Mouse (Mus musculus): Measurements from ENCODE around the gene Gm9844. TPM values are rescaled to one million over a fixed set of nuclear protein-coding genes. Genes with fewer than 3 reads are reported as not detected.
A peak's percentile ranks its signal among the peaks of the same experiment; 100 is the strongest.

Gm9844 gene
- total RNA-seq, 2 experiments from 2014 or later = 2.5 TPM; not detected in 1

- no peak for DNase-seq
These were observed 39.8 kb downstream of the Gm9844 start for GRCm38 (mm10) chr7:24901842-24902241.

GRCm38 (mm10) chr7:24902264-24902629 is 40.2 kb downstream of the Gm9844 start:
- no peak for DNase-seq

GRCm38 (mm10) chr7:24902630-24903443 is 40.8 kb downstream of the Gm9844 start, which contains the start of gene Arhgef1:
Gene Arhgef1 (plus strand): TSS chr7:24902912.
- peak; percentile 74 for DNase-seq

GRCm38 (mm10) chr7:24903444-24903825 is 41.4 kb downstream of the Gm9844 start:
- no peak for DNase-seq

- peak; percentile 98 for DNase-seq
These were observed 42.1 kb downstream of the Gm9844 start for GRCm38 (mm10) chr7:24904070-24904483.

GRCm38 (mm10) chr7:24904936-24905335 is 42.9 kb downstream of the Gm9844 start:
- peak; percentile 74 for DNase-seq

GRCm38 (mm10) chr7:24906551-24906950 is 44.5 kb downstream of the Gm9844 start:
- no peak for DNase-seq

GRCm38 (mm10) chr7:24907211-24907748 is 45.3 kb downstream of the Gm9844 start:
- no peak for DNase-seq

Other genes with a start within 250 kb of the Gm9844 start
- gene Lypd3, start 225.7 kb upstream of the Gm9844 start, total RNA-seq (2021) = not detected
- gene Tex101, start 185.5 kb upstream of the Gm9844 start, total RNA-seq (2021) = not detected
- gene BC049730, start 153.0 kb upstream of the Gm9844 start, total RNA-seq (2021) = not detected
- gene Gm4763, start 135.3 kb upstream of the Gm9844 start, total RNA-seq (2021) = not detected
- under 1 TPM; 0.10 to 0.18 TPM for gene Cd177, start 101.9 kb upstream of the Gm9844 start, total RNA-seq (2021)
- gene Ceacam10, start 85.0 kb upstream of the Gm9844 start, total RNA-seq (2021) = under 1 TPM in 1 of 2 experiments, not detected in 1; 0.25 TPM
- gene Lypd4, start 7.7 kb downstream of the Gm9844 start, total RNA-seq (2021) = not detected
- not detected for gene Dmrtc2, start 7.8 kb downstream of the Gm9844 start, total RNA-seq (2021)
- 100 to 1,000 TPM; 902 to 929 TPM for gene Rps19, start 22.2 kb downstream of the Gm9844 start, total RNA-seq (2021)
- gene Cd79a, start 35.2 kb downstream of the Gm9844 start, total RNA-seq (2021) = 1 to 10 TPM in 1 of 2 experiments, under 1 TPM in 1; 0.88 to 1.4 TPM
- gene Arhgef1, start 40.7 kb downstream of the Gm9844 start, total RNA-seq (2021) = 10 to 100 TPM; 87.0 to 88.2 TPM
- not detected for gene Gm4881, start 82.3 kb downstream of the Gm9844 start, total RNA-seq (2021)
- gene Rabac1, start 110.5 kb downstream of the Gm9844 start, total RNA-seq (2021) = 100 to 1,000 TPM; 212 to 234 TPM
- under 1 TPM; 0.31 to 0.47 TPM for gene Atp1a3, start 143.7 kb downstream of the Gm9844 start, total RNA-seq (2021)
- 10 to 100 TPM; 14.0 to 15.7 TPM for gene Grik5, start 210.1 kb downstream of the Gm9844 start, total RNA-seq (2021)
- gene Zfp574, start 210.4 kb downstream of the Gm9844 start, total RNA-seq (2021) = 10 to 100 TPM; 13.5 to 16.3 TPM

Data from heart, postnatal 4 days (tissue).